Mouse (Mus musculus) bone marrow, adult 2 months (tissue): Measurements from ENCODE around the gene Smc3. TPM values are rescaled to one million over a fixed set of nuclear protein-coding genes. Genes with fewer than 3 reads are reported as not detected.

Experiments used
- H3K27ac ChIP-seq: fragments of 200-500 bp; 2 replicates; pipeline ENCODE4 v1.5.1; 2012; ENCODE audit warnings: low read depth, mild to moderate bottlenecking, control low read depth, inconsistent platforms, low read length; ENCODE audit not compliant: control insufficient read depth, poor library complexity, insufficient read depth
- H3K4me1 ChIP-seq: fragments of 200-500 bp; 2 replicates; pipeline ENCODE4 v1.6.1; 2011; ENCODE audit warnings: low read length; ENCODE audit not compliant: control insufficient read depth, insufficient read depth
- H3K4me3 ChIP-seq: fragments of 200-500 bp; replicated peaks from 2 replicates; pipeline ENCODE3; 2011; ENCODE audit warnings: mild to moderate bottlenecking, low read depth, low read length, control low read depth; ENCODE audit not compliant: control insufficient read depth
- CTCF ChIP-seq: fragments of 200-500 bp; IDR thresholded peaks from 2 replicates; pipeline ENCODE4 v1.5.1; 2011; ENCODE audit warnings: low read length, control low read depth; ENCODE audit not compliant: control insufficient read depth, insufficient read depth
- POLR2A ChIP-seq: fragments of 200-500 bp; IDR thresholded peaks from 2 replicates; pipeline ENCODE4 v1.6.1; 2011; ENCODE audit warnings: low read depth, mild to moderate bottlenecking, control low read depth, low read length, borderline replicate concordance; ENCODE audit not compliant: control insufficient read depth
- WGBS: fragments of 180-500 bp; shearing (Covaris S2); methylation state at CpG from one replicate; pipeline ENCODE4 v1.1.7; 2018; 5-methylcytosine and 5-hydroxymethylcytosine counted together
- polyA plus RNA-seq: library from polyadenylated mRNA; stranded (reverse); fragments of >200 nt; gene quantifications from 2 replicates; pipeline ENCODE4 v1.2.4, GENCODE M21; 2011; ENCODE audit warnings: low replicate concordance; ENCODE audit not compliant: missing spikeins, insufficient read depth, insufficient read length

Gene Smc3
- polyA plus RNA-seq, 1 experiment = 52.3 TPM

GRCm38 (mm10) chr19:53657437-53657836 is 57.2 kb downstream of the Smc3 start:
- no peak overlapping the region for H3K27ac ChIP-seq
- H3K4me1 ChIP-seq = no peaks in the 10 kb centered on the region
- WGBS = 68% methylated on average over 5 of the region's 5 CpGs
- no peak overlapping the region for H3K4me3 ChIP-seq
- TF ChIP-seq CTCF (no peak), POLR2A (no peak)

DNA sequence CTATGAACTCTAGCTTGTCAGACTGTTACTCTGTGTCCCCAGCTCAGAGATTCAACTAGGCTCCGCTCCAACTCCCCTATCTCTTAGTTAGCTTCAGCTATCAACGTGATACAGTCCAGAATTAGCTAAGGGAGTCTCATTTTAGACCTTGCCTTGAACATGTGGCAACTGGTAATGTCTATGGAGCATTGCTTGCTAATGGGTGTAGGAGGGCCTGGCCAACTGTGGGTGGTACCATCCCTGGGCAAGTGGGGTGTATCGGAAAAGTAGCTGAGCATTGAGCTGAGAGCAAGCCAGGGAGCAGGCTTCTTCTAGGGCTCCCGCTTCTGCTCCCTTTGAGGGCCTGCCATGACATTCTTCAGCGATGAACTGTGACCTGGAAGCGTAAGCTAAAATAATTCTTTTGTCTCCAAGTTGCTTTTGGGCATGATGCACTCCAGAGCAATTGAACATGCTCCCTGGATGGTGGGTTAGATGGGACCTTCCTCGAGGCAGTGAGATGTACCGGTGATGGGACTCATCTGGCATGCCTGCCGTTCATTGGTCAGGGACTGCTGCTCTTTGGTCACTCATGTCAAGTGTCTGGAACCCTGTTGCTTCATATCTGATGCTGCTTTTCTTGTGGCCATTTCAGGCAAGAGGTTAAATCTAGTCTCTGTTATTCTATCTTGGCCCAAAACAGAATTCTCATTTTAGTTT is 60.7 kb downstream of the Smc3 start:
- Histone ChIP-seq H3K27ac (no peak overlapping the region), H3K4me1 (no peaks in the 10 kb centered on the region), H3K4me3 (no peak overlapping the region)
- no peak for TF ChIP-seq POLR2A
- TF ChIP-seq CTCF = no peak
- WGBS = 83% methylated on average over 9 of the region's 9 CpGs

GRCm38 (mm10) chr19:53661938-53662722 is 61.9 kb downstream of the Smc3 start:
- Histone ChIP-seq H3K27ac (no peak overlapping the region), H3K4me1 (no peaks in the 10 kb centered on the region), H3K4me3 (no peak overlapping the region)
- no peak for TF ChIP-seq POLR2A
- TF ChIP-seq CTCF = no peak
- WGBS = 74% methylated on average over 14 of the region's 14 CpGs

DNA sequence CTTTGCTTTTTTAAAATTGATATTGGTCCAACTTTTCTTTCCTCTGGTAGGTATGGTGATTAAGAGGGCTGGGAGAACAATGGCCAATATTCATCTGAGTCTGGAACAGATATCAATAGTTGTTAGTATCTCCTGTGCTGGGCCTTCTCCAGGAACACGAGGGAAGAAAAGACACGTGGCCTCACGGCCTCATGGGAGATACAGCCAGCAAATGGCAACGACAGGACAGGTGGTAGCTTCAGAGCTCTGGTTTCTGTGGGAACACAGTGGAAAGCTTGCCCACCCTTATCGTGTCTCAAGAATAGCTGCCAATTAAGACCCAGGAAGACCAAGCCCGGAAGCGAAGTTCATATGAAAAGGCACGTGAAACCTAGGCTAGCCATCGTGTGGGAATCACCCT is 64.6 kb downstream of the Smc3 start:
- Histone ChIP-seq H3K4me3 (no peak overlapping the region), H3K27ac (no peak overlapping the region), H3K4me1 (no peaks in the 10 kb centered on the region)
- TF ChIP-seq CTCF = no peak
- no peak for TF ChIP-seq POLR2A
- 89% methylated on average over 9 of the region's 9 CpGs for WGBS

- WGBS = 73% methylated on average over 4 of the region's 4 CpGs
- TF ChIP-seq CTCF = no peak
- TF ChIP-seq POLR2A = no peak
- H3K4me3 ChIP-seq = no peak overlapping the region
- no peak overlapping the region for H3K27ac ChIP-seq
- no peaks in the 10 kb centered on the region for H3K4me1 ChIP-seq
Observed at GRCm38 (mm10) chr19:53665391-53665790, 65.2 kb downstream of the Smc3 start.

GRCm38 (mm10) chr19:53666708-53667107 is 66.5 kb downstream of the Smc3 start:
- no peak for TF ChIP-seq POLR2A
- no peak for TF ChIP-seq CTCF
- WGBS = 63% methylated on average over 8 of the region's 8 CpGs
- H3K27ac ChIP-seq = no peak overlapping the region
- no peaks in the 10 kb centered on the region for H3K4me1 ChIP-seq
- H3K4me3 ChIP-seq = no peak overlapping the region

GRCm38 (mm10) chr19:53668821-53669220 is 68.6 kb downstream of the Smc3 start:
- no peaks in the 10 kb centered on the region for H3K4me1 ChIP-seq
- 33% methylated on average over 7 of the region's 7 CpGs for WGBS
- TF ChIP-seq CTCF (no peak), POLR2A (no peak)
- no peak overlapping the region for H3K4me3 ChIP-seq
- no peak overlapping the region for H3K27ac ChIP-seq

DNA sequence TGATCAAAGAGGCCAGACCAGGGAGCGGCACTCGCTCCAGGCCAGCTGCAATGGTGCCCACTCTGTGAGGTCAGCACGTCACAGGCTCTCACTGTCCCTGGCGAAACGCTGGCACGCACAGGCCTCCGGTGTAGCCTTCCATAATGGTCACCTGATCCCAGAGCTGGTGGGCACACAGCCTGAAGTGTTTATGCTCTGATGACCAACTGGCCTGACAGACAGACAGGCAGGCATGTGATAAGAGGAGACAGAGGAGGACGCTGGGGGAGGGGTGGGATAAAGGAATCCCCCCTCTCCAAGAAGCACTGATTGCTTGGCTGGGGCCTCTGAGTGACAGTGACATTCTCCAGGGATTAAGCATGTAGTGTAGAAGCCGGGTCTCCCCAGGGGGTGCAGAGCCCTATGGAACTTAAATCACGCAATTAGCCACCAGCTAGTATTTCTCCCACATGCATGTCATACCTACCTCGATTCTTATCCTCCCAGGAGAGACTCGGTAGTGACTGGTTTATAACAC is 70.5 kb downstream of the Smc3 start:
- H3K4me3 ChIP-seq = no peak overlapping the region
- no peak for TF ChIP-seq CTCF
- no peak for TF ChIP-seq POLR2A
- WGBS = 78% methylated on average over 12 of the region's 12 CpGs

More for the DNA sequence above, 70.5 kb downstream of the Smc3 start:
- Histone ChIP-seq H3K27ac (no peak overlapping the region; the same call in 1 of the 2 replicates), H3K4me1 (no peaks in the 10 kb centered on the region)
